Comparison of ENCODE assay signal across 8 mouse cellular contexts in genomic region chr17:47511111-47512020, GRCm38 (mm10). TPM values are rescaled to one million over a fixed set of nuclear protein-coding genes. Genes with fewer than 3 reads are reported as not detected.
DNase-seq lines count a peak whose midpoint lies in the region; ATAC-seq and TF ChIP-seq lines count a peak whose summit lies in the region.

No protein-coding gene starts in this region.

- ATAC-seq in forebrain, postnatal 0 days = peak; percentile 94
- peak; percentile 91 for ATAC-seq in lung, embryonic 15.5 days (ENCODE audit: borderline replicate concordance, extremely low read depth, low FRiP score, low TSS enrichment)

- DNase-seq in MEL (ENCODE audit: low read depth, low spot score) = peak; percentile 98
- DNase-seq in cerebellum, adult 2 months = peak; percentile 85 to 86
- DNase-seq in forebrain, postnatal 0 days = peak; percentile 88
- DNase-seq in heart, postnatal 4 days = peak; percentile 100
- DNase-seq in layer of hippocampus, adult 8-10 months (ENCODE audit: low spot score in 2 of 2) = peak; percentile 95 to 98
- DNase-seq in ovary, postnatal 10 days (ENCODE audit: low spot score) = peak; percentile 99
- DNase-seq in thymus, postnatal 10 days (ENCODE audit: low spot score in 2 of 2) = peak; percentile 97 to 99

- TF ChIP-seq CTCF in MEL (IDR thresholded peaks at IDR 0.05 in 2 of 3, conservative IDR thresholded peaks at IDR 0.05 in 1 of 3; ENCODE audit: control insufficient read depth in 1 of 3, insufficient read depth in 1 of 3, low read depth in 2 of 3, low read length in 3 of 3, poor library complexity in 1 of 3, severe bottlenecking in 1 of 3) = peak; percentile 73 to 100 (median 95)
- peak; percentile 54; the same call in 1 of the 2 replicates for TF ChIP-seq CTCF in cerebellum, adult 2 months (IDR thresholded peaks at IDR 0.05; ENCODE audit: borderline replicate concordance, insufficient read depth, low read depth, low read length)
- TF ChIP-seq CTCF in forebrain, postnatal 0 days (IDR thresholded peaks at IDR 0.05; ENCODE audit: low read depth) = peak; percentile 83

- no peaks in the 10 kb centered on the region for H3K9me3 ChIP-seq in MEL (replicated peaks; ENCODE audit: insufficient read depth, low read length)
- no peaks in the 10 kb centered on the region for H3K9me3 ChIP-seq in forebrain, postnatal 0 days (ENCODE audit: low read length)
- H3K9me3 ChIP-seq in lung, embryonic 15.5 days = no peaks in the 10 kb centered on the region

- peak; percentile 94 for TF ChIP-seq RAD21 in MEL (IDR thresholded peaks at IDR 0.05; ENCODE audit: low read depth, low read length)

- H3K4me1 ChIP-seq in MEL (ENCODE audit: control insufficient read depth in 1 of 2, insufficient read depth in 2 of 2, low read length in 2 of 2) = peaks cover 9 to 45% of the 10 kb centered on the region in 2 experiments
- H3K4me1 ChIP-seq in cerebellum, adult 2 months (ENCODE audit: control insufficient read depth, insufficient read depth, low read length) = no peaks in the 10 kb centered on the region; the same call in 1 of the 2 replicates
- no peaks in the 10 kb centered on the region for H3K4me1 ChIP-seq in forebrain, postnatal 0 days (ENCODE audit: insufficient read depth)
- H3K4me1 ChIP-seq in lung, embryonic 15.5 days = peaks cover 40% of the 10 kb centered on the region

- peaks cover 0 to 28% of the 10 kb centered on the region in 2 experiments; a peak in 2 of 4 replicates for H3K36me3 ChIP-seq in MEL (ENCODE audit: control insufficient read depth in 1 of 2, insufficient read depth in 2 of 2, low read length in 2 of 2)
- no peaks in the 10 kb centered on the region for H3K36me3 ChIP-seq in forebrain, postnatal 0 days (ENCODE audit: insufficient read depth)
- H3K36me3 ChIP-seq in lung, embryonic 15.5 days = no peaks in the 10 kb centered on the region

- H3K9ac ChIP-seq in MEL (ENCODE audit: control insufficient read depth, low read depth, low read length, poor library complexity, severe bottlenecking) = peak overlapping the region; percentile 75
- H3K9ac ChIP-seq in forebrain, postnatal 0 days = no peak overlapping the region
- H3K9ac ChIP-seq in lung, embryonic 15.5 days = peak overlapping the region; percentile 18; the same call in 1 of the 2 replicates

- TF ChIP-seq POLR2A in MEL (IDR thresholded peaks at IDR 0.05; ENCODE audit: control insufficient read depth in 1 of 2, insufficient read depth in 1 of 2, low read depth in 1 of 2, low read length in 2 of 2, poor library complexity in 1 of 2) = 0 out of 4 replicates have a peak, but pooled peaks have one; percentile 23 to 46
- no peak for TF ChIP-seq POLR2A in cerebellum, adult 2 months (IDR thresholded peaks at IDR 0.05; ENCODE audit: borderline replicate concordance, insufficient read depth, low read length)

- H3K27ac ChIP-seq in MEL (ENCODE audit: control insufficient read depth, low read depth, low read length) = peak overlapping the region; percentile 51
- H3K27ac ChIP-seq in cerebellum, adult 2 months (ENCODE audit: insufficient read depth, low read length) = no peak overlapping the region
- 0 out of 2 replicates have a peak overlapping the region, but pooled peaks have one; percentile 6 for H3K27ac ChIP-seq in forebrain, postnatal 0 days (ENCODE audit: low read depth, low read length)
- peak overlapping the region; percentile 94 for H3K27ac ChIP-seq in lung, embryonic 15.5 days

- peak overlapping the region; percentile 32; the same call in 1 of the 2 replicates for H3K4me2 ChIP-seq in forebrain, postnatal 0 days (ENCODE audit: low read depth)
- H3K4me2 ChIP-seq in lung, embryonic 15.5 days = peak overlapping the region; percentile 53

- no peaks in the 10 kb centered on the region for H3K27me3 ChIP-seq in MEL (ENCODE audit: control insufficient read depth in 1 of 2, insufficient read depth in 2 of 2, low read length in 2 of 2)
- H3K27me3 ChIP-seq in cerebellum, adult 2 months (ENCODE audit: control insufficient read depth, insufficient read depth, low read length) = no peaks in the 10 kb centered on the region
- H3K27me3 ChIP-seq in forebrain, postnatal 0 days (ENCODE audit: insufficient read depth, low read length) = no peaks in the 10 kb centered on the region
- no peaks in the 10 kb centered on the region for H3K27me3 ChIP-seq in lung, embryonic 15.5 days

- peak overlapping the region; percentile 53 to 59 for H3K4me3 ChIP-seq in MEL (ENCODE audit: control insufficient read depth in 1 of 2, insufficient read depth in 1 of 2, low read depth in 2 of 2, low read length in 2 of 2)
- H3K4me3 ChIP-seq in cerebellum, adult 2 months (replicated peaks; ENCODE audit: insufficient read depth, low read depth, low read length) = no peak overlapping the region
- H3K4me3 ChIP-seq in forebrain, postnatal 0 days (ENCODE audit: low read depth, low read length) = no peak overlapping the region
- H3K4me3 ChIP-seq in lung, embryonic 15.5 days = peak overlapping the region; percentile 24

- WGBS in cerebellum, adult 2 months = 21% methylated on average over 25 of the region's 25 CpGs
- WGBS in forebrain, postnatal 0 days = 20% methylated on average over 25 of the region's 25 CpGs
- 7% methylated on average over 25 of the region's 25 CpGs for WGBS in lung, embryonic 15.5 days

- TF ChIP-seq EP300 in MEL (IDR thresholded peaks at IDR 0.05; ENCODE audit: low read depth in 1 of 2, low read length in 2 of 2) = peak in 1 of 2 experiments; percentile 57; a peak in 2 of 4 replicates

- H3K79me2 ChIP-seq in MEL (ENCODE audit: control insufficient read depth, insufficient read depth, low read length, poor library complexity) = no peaks in the 10 kb centered on the region; the same call in 1 of the 2 replicates

TF ChIP-seq in MEL, 35 proteins besides CTCF, POLR2A, EP300 and RAD21 (continues in another document):
- no peak for TF ChIP-seq ZMIZ1 (IDR thresholded peaks at IDR 0.05; ENCODE audit: low read depth, low read length)
- TF ChIP-seq POLR2AphosphoS2 (IDR thresholded peaks at IDR 0.05; ENCODE audit: low read length) = no peak
- peak; percentile 65 for TF ChIP-seq MAX (IDR thresholded peaks at IDR 0.05; ENCODE audit: low read length)
- no peak for TF ChIP-seq E2F4 (IDR thresholded peaks at IDR 0.05; ENCODE audit: borderline replicate concordance, low read depth, low read length)
- peak; percentile 88; the same call in 1 of the 2 replicates for TF ChIP-seq JUND (IDR thresholded peaks at IDR 0.05; ENCODE audit: low read depth, low read length)
- TF ChIP-seq TAL1 (IDR thresholded peaks at IDR 0.05; ENCODE audit: low read length) = no peak
- peak; percentile 74 for TF ChIP-seq NRF1 (IDR thresholded peaks at IDR 0.05; ENCODE audit: insufficient read depth, low read depth, low read length, poor library complexity, severe bottlenecking)
- peak; percentile 89 for TF ChIP-seq SMC3 (IDR thresholded peaks at IDR 0.05; ENCODE audit: low read depth, low read length)
- TF ChIP-seq GABPA (IDR thresholded peaks at IDR 0.05; ENCODE audit: low read depth, low read length) = no peak
- TF ChIP-seq TBP (IDR thresholded peaks at IDR 0.05; ENCODE audit: low read depth, low read length) = 0 out of 2 replicates have a peak, but pooled peaks have one; percentile 44
- no peak for TF ChIP-seq GATA1 (IDR thresholded peaks at IDR 0.05; ENCODE audit: low read depth, low read length)
- no peak; the same call in 1 of the 2 replicates for TF ChIP-seq TCF12 (IDR thresholded peaks at IDR 0.05; ENCODE audit: low read depth, low read length)
- no peak for TF ChIP-seq KAT2A (conservative IDR thresholded peaks at IDR 0.05; ENCODE audit: low read depth, low read length)
- TF ChIP-seq SIN3A (IDR thresholded peaks at IDR 0.05; ENCODE audit: low read length) = peak; percentile 92
- no peak for TF ChIP-seq CHD2 (IDR thresholded peaks at IDR 0.05; ENCODE audit: low read length)
- no peak for TF ChIP-seq BHLHE40 (IDR thresholded peaks at IDR 0.05; ENCODE audit: borderline replicate concordance, low read depth, low read length)
- TF ChIP-seq ZKSCAN1 (IDR thresholded peaks at IDR 0.05; ENCODE audit: low read depth, low read length) = no peak
- peak; percentile 31; the same call in 1 of the 2 replicates for TF ChIP-seq RCOR1 (IDR thresholded peaks at IDR 0.05; ENCODE audit: low read depth, low read length)
- peak; percentile 95 for TF ChIP-seq ZC3H11A (IDR thresholded peaks at IDR 0.05; ENCODE audit: low read depth, low read length)
- no peak for TF ChIP-seq MYB (IDR thresholded peaks at IDR 0.05; ENCODE audit: low read depth, low read length)
- no peak for TF ChIP-seq MEF2A (IDR thresholded peaks at IDR 0.05; ENCODE audit: extremely low read depth, insufficient replicate concordance, low read depth, low read length, poor library complexity, severe bottlenecking)
- TF ChIP-seq ETS1 (IDR thresholded peaks at IDR 0.05; ENCODE audit: low read depth, low read length) = peak; percentile 97
- TF ChIP-seq MAZ (IDR thresholded peaks at IDR 0.05; ENCODE audit: low read depth, low read length) = peak; percentile 79; the same call in 1 of the 2 replicates
- TF ChIP-seq USF2 (IDR thresholded peaks at IDR 0.05; ENCODE audit: borderline replicate concordance in 1 of 2, insufficient read depth in 1 of 2, low read depth in 1 of 2, low read length in 2 of 2) = no peak

RNA-seq across cellular contexts. Expression of gene Ccnd3, which starts 6.5 kb away (rescaled TPM):
- total RNA-seq in MEL (2012; rRNA removed) = 143 TPM in 2 replicates
- polyA plus RNA-seq in MEL (2012; ENCODE audit: insufficient read depth in 1 of 2, insufficient read length in 2 of 2, low read depth in 1 of 2, low replicate concordance in 2 of 2, missing spikeins in 1 of 2) = 100 to 1,000 TPM in 1 of 2 experiments, not detected in 1; 568 TPM
- polyA plus RNA-seq in cerebellum, adult 2 months (2012; rRNA removed) = 50.5 and 57.3 TPM in 2 replicates
- 26.3 and 42.6 TPM in 2 replicates for total RNA-seq in forebrain, postnatal 0 days (2014; rRNA removed)
- polyA plus RNA-seq in forebrain, postnatal 0 days (2015; fragmentation: Nextera tagmentation; extraction: Ambion mirVana) = 54.0 and 59.6 TPM in 2 replicates
- total RNA-seq in heart, postnatal 4 days (2021) = 100 to 1,000 TPM; 170 to 175 TPM
- total RNA-seq in layer of hippocampus, adult 8-10 months (2022) = 10 to 100 TPM; 38.4 to 45.2 (median 38.8) TPM
- polyA plus RNA-seq in lung, embryonic 15.5 days (2015; fragmentation: Nextera tagmentation; extraction: Ambion mirVana) = 286 and 294 TPM in 2 replicates

RNA-seq across cellular contexts. Expression of gene Taf8, which starts 9.3 kb away (rescaled TPM):
- 14.4 and 15.2 TPM in 2 replicates for total RNA-seq in MEL (2012; rRNA removed)
- 10 to 100 TPM in 1 of 2 experiments, not detected in 1; 25.7 TPM for polyA plus RNA-seq in MEL (2012; ENCODE audit: insufficient read depth in 1 of 2, insufficient read length in 2 of 2, low read depth in 1 of 2, low replicate concordance in 2 of 2, missing spikeins in 1 of 2)
- 30.7 and 32.0 TPM in 2 replicates for polyA plus RNA-seq in cerebellum, adult 2 months (2012; rRNA removed)
- 17.4 and 17.9 TPM in 2 replicates for total RNA-seq in forebrain, postnatal 0 days (2014; rRNA removed)
- 8.8 and 10.8 TPM in 2 replicates for polyA plus RNA-seq in forebrain, postnatal 0 days (2015; fragmentation: Nextera tagmentation; extraction: Ambion mirVana)
- total RNA-seq in heart, postnatal 4 days (2021) = 10 to 100 TPM; 13.7 to 14.6 TPM
- total RNA-seq in layer of hippocampus, adult 8-10 months (2022) = 10 to 100 TPM; 18.4 to 25.0 (median 23.4) TPM
- polyA plus RNA-seq in lung, embryonic 15.5 days (2015; fragmentation: Nextera tagmentation; extraction: Ambion mirVana) = 25.6 and 32.3 TPM in 2 replicates

Comparison
In these comparisons a context has a peak if more than half of its experiments do, and no peak if none do; other contexts are left out.
1. H3K4me3 ChIP-seq: peak in MEL (2 of 2) and lung, embryonic 15.5 days (single experiment); none in cerebellum, adult 2 months (single experiment) and forebrain, postnatal 0 days (single experiment).
2. Peak in every context shown above with its lines, with median percentiles within 50 percentile points of each other: DNase-seq and CTCF ChIP-seq.